Mouse (Mus musculus) spleen, embryonic (tissue): ENCODE measurements around the gene Baz2b.

Experiments used
- CTCF ChIA-PET: fragments of 350-600 bp; sonication (Branson Sonifier 250); formaldehyde crosslinking; loops from one replicate; lab custom pipeline; 2022; lab: Charles Lee

Baz2b gene

GRCm38 (mm10) chr2:60133072-60133471 is 76.6 kb downstream of the Baz2b start:
- CTCF ChIA-PET: interaction anchor here (0.6 kb wide), 1 partner anchor 45 kb away, joined by 3 read pairs; no protein-coding TSS in a partner anchor

GRCm38 (mm10) chr2:60132269-60133042 is 77.2 kb downstream of the Baz2b start:
- CTCF ChIA-PET: interaction anchor here (0.6 kb wide), 1 partner anchor 44 kb away, joined by 3 read pairs; no protein-coding TSS in a partner anchor

DNA sequence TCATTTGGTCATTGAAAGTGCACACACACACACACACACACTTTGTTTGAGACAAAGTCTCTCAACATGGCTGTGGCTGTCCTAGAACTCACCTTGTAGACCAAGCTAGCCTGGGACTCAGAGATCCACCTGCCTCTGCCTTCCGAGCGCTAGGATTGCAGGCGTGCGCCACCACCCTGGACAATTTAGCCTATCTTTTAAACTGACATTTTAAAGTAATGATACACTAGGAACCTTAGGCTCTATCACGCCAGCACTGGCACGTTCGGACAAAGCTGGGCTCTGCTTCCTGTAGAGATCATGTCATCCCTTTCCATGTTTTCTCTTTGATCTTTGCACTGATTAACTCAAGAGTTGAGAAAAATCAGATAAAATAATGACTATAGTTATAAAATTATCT is 81.0 kb downstream of the Baz2b start:
- CTCF ChIA-PET: no interaction called here

DNA sequence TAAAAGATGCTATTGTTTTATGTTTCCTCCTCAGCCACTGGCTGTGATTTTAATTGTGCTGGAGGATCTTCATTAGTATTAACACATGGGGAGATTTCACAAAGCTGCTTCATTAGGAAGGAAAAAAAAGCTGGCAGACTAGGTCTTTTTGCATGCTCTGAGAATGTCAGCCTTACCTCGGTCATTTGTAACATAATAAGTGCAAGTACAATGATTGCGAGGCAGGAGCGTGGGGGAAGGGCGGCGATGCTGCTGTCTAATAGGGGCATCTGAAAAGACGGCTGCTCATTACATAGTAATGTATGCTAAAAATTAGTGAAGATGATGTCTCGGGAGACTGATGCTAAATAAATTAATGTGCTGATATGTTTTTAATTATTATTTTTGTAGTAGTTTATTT is 82.8 kb downstream of the Baz2b start:
- CTCF ChIA-PET: no interaction called here

DNA sequence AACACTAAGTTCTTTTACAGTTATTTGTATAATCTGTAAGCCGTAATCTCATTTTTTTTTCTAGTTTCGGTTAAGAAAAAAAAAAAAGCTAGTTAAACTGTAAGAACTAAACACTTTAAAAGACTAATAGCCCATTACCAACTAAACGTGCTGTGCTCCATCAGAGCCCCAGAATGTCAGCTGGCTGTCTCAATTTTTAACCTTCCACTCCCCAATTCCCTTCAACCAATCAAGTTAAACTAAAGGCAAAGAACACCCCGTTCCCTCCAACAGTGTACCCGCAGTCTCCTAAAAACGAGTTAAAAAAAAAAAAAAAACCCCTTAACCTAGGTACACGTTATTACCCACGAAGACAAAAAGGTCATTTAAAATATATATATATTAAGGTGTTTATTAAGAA is 83.3 kb downstream of the Baz2b start:
- CTCF ChIA-PET: no interaction called here

- CTCF ChIA-PET: no interaction called here
Observed at GRCm38 (mm10) chr2:60125049-60126004, 84.3 kb downstream of the Baz2b start.

DNA sequence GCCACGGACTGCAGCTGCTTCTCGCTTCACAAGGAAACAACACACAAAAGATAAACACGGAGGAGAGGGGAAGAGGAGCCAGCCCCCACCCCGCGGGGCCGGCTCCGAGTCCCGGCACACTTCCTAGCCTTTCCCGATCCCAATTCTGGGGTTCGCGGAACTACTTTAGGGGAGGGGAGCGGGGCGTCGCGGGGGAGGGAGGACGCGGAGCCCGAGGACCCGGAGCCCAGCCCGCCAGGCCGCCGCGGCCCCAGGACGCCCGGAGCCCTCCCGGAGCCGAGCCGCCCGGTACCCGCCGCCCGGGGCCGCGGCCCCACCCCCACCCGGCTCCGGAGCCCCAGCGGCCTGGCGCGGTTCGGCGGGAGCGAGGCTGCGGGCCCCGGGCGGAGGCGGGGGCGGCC is 85.0 kb downstream of the Baz2b start:
- CTCF ChIA-PET: no interaction called here

GRCm38 (mm10) chr2:60123911-60124647 is 85.6 kb downstream of the Baz2b start:
- CTCF ChIA-PET: no interaction called here

DNA sequence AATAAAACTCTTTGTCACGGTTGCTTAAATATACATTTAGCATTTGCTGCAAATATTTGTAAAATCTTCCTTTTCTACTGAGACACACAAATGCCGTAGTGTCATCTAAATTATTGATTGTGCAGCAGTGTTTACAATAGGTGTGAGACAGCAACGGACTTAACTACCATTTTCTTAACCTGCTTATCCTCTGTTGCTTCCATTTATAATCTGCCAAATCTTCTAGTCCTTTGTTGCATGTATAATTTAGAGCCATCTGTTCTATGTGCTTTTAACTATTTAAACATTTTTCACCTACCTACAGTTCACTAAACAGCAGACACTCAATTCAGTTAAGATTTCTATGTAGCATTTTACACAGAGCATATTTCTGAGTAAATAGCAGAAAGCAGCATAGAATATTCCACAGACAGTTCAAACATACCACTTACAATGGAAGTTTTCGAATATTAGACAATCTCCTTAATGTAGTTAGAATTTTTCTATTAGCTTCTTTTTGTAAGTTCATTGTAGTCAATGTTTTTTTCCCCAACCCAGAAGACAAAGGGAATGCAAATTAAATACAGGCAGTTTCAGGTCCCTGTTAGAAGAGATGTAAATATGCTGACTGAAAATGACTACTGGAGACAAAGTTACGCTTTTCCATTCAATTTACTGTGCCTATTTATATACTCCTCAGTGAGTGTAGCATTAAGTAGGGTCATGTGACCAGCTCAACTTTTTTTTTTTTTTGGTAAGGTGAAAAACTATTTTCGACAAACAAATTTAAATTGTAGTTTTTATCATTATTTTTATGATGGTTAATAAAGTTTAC is 86.4 kb downstream of the Baz2b start:
- CTCF ChIA-PET: interaction anchor here (1.4 kb wide), 1 partner anchor 9 kb away, joined by 5 read pairs; no protein-coding TSS in a partner anchor

GRCm38 (mm10) chr2:60122188-60122587 is 87.5 kb downstream of the Baz2b start:
- CTCF ChIA-PET: interaction anchor here (0.7 to 1.4 kb wide), 2 partner anchors 8 to 51 kb away, joined by 3 to 5 read pairs; no protein-coding TSS in a partner anchor

- CTCF ChIA-PET: no interaction called here
Observed at GRCm38 (mm10) chr2:60120681-60121080, 89.0 kb downstream of the Baz2b start.

DNA sequence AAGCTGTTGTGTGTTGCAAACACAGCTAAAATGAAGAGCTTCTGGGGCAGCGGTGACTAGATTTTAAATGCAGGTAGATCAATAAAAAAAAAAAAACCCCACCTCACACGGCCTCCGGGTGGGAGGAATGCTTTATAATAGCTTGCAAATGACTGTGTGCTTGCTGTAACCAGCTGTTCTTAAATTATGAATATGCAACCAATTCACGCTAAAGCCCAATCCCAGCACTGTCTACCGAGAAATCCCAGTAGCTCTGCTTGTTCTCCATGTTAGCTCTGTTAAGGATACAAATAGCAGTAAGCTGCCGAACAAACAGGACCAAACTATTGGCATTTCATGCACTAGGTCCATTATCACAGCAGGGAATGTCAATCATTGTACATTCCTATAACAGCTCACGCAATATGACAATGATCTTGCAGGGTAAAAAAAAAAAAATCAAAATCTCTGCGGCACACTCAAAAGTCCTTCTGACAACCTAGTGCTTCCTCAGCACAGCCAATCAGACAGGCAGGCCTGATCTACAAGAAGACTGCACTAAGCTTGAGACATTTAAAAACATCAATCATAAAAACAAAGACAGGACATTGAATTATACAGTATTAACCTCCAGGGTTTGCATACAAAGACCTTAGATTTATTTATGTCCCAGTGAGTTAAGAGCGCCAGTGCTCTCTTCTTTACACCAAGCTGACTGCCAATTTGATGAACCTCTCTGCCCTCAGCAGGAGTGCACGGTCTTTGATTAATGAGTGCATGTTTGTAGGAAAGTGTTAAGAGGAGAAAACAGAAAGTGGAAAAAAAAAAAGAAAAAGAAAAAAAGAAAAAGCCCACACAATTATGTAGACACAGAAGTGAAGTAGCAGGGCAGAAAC is 90.7 kb downstream of the Baz2b start:
- CTCF ChIA-PET: interaction anchor here (0.7 kb wide), 2 partner anchors 222 to 422 kb away, joined by 3 read pairs; no protein-coding TSS in a partner anchor

GRCm38 (mm10) chr2:60117867-60118266 is 91.8 kb downstream of the Baz2b start:
- CTCF ChIA-PET: no interaction called here

DNA sequence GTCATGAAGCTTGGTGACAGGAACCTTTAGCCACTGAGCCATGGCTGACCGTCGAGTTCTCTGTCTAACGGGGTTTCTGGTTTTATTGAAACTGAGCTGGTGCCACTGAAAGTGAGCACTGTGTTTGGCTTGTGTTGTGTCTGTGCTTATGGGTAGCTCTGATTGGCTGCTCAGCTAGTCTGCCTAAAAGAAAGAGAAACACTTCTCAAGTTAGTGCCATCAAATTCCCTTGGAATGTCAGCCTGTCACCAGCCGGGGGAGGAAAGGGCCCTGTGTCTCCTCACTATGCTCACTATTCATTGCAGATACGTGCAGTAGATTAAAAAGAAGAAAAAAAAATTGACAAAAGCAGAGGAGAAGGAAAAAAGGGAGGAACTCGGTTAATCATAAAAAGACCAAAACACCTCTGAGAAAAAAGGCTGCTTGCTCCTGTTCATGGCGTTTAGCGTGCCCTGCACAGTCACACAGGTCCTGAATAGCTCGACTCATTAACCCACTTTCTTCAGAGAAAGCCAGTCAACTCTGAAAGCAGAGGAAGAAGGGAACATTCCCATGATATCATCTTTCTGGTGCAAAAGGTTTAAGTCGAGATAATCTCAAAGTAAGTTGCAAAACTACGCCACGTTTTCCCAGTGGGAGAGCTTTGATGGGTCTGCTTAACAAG is 93.6 kb downstream of the Baz2b start:
- CTCF ChIA-PET: interaction anchor here (0.6 to 0.7 kb wide), 2 partner anchors 61 to 139 kb away, joined by 3 to 4 read pairs; no protein-coding TSS in a partner anchor

DNA sequence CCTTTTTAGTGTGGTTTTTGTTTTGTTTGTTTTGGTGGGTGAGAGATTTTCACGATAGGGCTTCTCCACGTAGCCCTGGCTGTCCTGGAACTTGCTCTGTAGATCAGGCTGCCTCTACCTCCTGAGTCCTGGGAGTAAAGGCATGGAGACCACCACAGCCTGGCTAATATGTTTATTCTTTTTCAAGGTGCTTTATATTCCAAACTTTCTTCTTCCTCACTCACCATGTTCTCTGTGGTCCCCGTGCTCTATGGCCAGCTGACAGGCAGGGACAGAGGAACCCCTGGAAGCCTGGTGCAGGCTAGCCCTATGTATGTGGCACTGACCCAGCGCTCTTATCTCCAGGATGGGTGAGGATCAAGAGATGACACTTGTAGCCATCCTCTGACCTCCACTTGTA is 94.7 kb downstream of the Baz2b start:
- CTCF ChIA-PET: no interaction called here

DNA sequence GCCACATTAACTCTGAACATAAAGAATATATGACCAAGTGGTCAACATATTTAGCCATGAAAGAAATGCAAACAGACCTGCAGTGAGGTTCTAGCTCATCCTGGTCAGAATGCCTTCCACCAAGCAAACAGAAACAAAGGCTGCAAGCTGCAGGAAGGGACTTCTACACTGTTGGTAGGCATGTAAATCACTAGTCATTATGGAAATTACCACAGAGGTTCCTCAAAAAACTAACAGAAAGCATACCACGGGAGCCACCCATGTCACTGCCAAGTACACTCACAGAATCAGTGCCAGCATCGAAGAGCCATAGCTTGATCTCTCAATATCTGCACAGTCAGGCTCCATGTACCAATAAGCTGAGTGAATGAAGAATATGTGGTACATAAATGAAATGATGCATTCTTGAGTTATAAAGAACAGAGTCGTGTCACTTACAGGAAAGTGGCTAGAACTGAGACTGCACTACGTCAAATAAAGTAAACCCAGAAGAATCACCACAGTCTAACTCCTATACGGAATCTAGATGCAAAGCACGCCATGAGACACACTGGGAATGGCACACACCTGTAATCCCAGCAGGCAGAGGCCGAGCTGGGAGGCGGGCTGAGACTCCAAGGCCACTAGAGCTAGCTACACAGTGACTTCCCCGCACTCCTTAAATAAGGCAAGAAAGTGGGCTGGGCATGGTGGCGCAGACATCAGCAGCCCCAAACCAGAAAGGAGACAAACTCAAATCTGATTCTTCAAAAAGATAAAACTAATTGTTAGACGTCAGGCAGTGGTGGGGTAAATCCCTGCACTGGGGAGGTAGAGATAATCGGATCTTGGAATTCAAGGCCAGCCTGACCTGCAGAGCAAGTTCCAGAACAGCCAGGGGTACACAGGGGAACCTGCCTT is 95.7 kb downstream of the Baz2b start:
- CTCF ChIA-PET: interaction anchor here (1.0 kb wide), 1 partner anchor 9 kb away, joined by 5 read pairs; no protein-coding TSS in a partner anchor

GRCm38 (mm10) chr2:60112116-60112515 is 97.5 kb downstream of the Baz2b start:
- CTCF ChIA-PET: no interaction called here

DNA sequence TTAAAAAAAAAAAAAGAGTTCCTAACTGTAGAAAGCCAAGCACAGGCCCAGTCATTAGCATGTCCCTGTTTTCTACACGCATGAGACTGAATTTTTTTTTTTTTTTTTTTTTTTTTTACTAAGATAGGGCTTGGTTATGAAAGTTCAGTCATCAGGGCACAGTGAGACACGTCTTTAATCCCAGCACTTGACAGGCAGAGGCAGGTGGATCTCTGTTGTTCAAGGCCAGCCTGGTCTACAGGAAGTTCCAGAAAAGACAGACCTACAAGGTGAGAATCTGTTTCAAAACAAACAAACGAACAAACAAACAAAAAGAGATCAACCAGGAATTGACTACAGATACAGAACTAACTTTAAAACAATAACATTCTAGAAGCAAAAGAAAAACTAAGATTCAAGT is 100.6 kb downstream of the Baz2b start:
- CTCF ChIA-PET: interaction anchor here (0.7 kb wide), 1 partner anchor 96 kb away, joined by 5 read pairs; no protein-coding TSS in a partner anchor
